Mouse (Mus musculus) embryonic fibroblast, embryonic 13.5 days (primary cell): Measurements from ENCODE around the gene Slc5a6.

ENCODE experiments used
- CTCF ChIP-seq: IDR thresholded peaks from 2 replicates; pipeline ENCODE4 v1.5.1; 2011; ENCODE audit warnings: mild to moderate bottlenecking, control low read depth, low read length, moderate library complexity, borderline replicate concordance; ENCODE audit not compliant: insufficient read depth
- POLR2A ChIP-seq: IDR thresholded peaks from 2 replicates; pipeline ENCODE4 v1.6.1; 2011; ENCODE audit warnings: low read depth, mild to moderate bottlenecking, control low read depth, low read length, moderate library complexity

DNA sequence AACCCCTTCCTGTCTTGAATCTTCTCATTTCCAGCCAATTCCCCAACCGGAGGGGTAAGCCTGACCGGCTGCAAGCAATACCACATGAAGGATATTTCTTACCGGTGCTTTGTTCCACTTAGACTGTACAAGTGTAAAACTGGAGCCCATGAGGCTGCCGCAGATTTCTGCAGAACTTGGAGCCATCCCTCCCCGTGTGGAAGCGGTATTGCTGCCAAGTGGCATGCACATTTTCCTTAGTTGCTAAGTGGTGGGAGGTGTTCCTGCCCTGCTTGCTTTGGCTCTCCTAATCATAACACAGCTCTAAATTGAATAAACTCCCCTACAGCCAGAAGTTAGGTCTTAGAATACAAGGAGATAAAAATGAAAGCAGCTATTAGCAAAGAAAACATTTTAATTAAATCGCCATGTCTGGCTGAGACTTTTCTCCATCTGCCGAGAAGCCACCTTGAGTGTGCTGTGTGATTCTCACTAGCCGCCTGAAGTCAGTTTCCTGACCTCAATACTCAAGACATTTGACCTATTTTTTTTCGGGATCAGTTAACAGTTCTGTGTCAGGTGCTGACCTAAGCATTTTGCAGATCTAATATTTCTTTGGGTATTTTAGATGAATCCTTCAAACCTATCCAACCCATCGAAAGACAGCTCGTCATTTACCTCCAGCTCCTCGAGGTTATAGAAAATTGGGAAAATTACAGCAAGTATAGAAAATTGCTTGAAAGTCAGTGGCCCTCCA lies 31.5 kb upstream of the Slc5a6 start:
- TF ChIP-seq CTCF, result no peak
- TF ChIP-seq POLR2A, result no peak
